Mouse (Mus musculus) testis, adult 2 months (tissue): ENCODE measurements around the gene Arhgap33. TPM values are rescaled to one million over a fixed set of nuclear protein-coding genes. Genes with fewer than 3 reads are reported as not detected.

Experiments
- H3K27ac ChIP-seq: fragments of 200-500 bp; 2 replicates; pipeline ENCODE4 v1.5.1; 2012; ENCODE audit warnings: low read depth, low read length; ENCODE audit not compliant: control insufficient read depth, insufficient read depth
- H3K27me3 ChIP-seq: fragments of 200-500 bp; 2 replicates; pipeline ENCODE4 v1.6.1; 2012; ENCODE audit warnings: mild to moderate bottlenecking, low read length, moderate library complexity; ENCODE audit not compliant: control insufficient read depth, insufficient read depth
- H3K36me3 ChIP-seq: fragments of 200-500 bp; 2 replicates; pipeline ENCODE4 v1.6.1; 2012; ENCODE audit warnings: mild to moderate bottlenecking, low read length; ENCODE audit not compliant: control insufficient read depth, insufficient read depth
- H3K4me1 ChIP-seq: fragments of 200-500 bp; 2 replicates; pipeline ENCODE4 v1.6.1; 2012; ENCODE audit warnings: low read length; ENCODE audit not compliant: control insufficient read depth, insufficient read depth
- H3K4me3 ChIP-seq: fragments of 200-500 bp; 2 replicates; pipeline ENCODE4 v1.5.1; 2012; ENCODE audit warnings: low read depth, mild to moderate bottlenecking, low read length, moderate library complexity, mixed read lengths; ENCODE audit not compliant: control insufficient read depth
- CTCF ChIP-seq: fragments of 200-500 bp; IDR thresholded peaks from 2 replicates; pipeline ENCODE4 v1.5.1; 2012; ENCODE audit warnings: low read depth, mild to moderate bottlenecking, inconsistent platforms, low read length, moderate library complexity; ENCODE audit not compliant: control insufficient read depth, insufficient read depth, insufficient replicate concordance
- POLR2A ChIP-seq: fragments of 200-500 bp; IDR thresholded peaks from 2 replicates; pipeline ENCODE4 v1.6.1; 2012; ENCODE audit warnings: low read depth, mild to moderate bottlenecking, inconsistent platforms, low read length, moderate library complexity; ENCODE audit not compliant: control insufficient read depth
- polyA plus RNA-seq: library from polyadenylated mRNA; depleted of rRNA; stranded (reverse); fragments of >200 nt; gene quantifications from 2 replicates; pipeline ENCODE4 v1.2.3, GENCODE M21; 2012; rRNA removed

The Arhgap33 gene
- polyA plus RNA-seq: 136 TPM in 2 replicates

GRCm38 (mm10) chr7:30534633-30535577 is at the start of gene Arhgap33:
Gene Arhgap33, minus strand, starts transcription at chr7:30535060.
- Histone ChIP-seq H3K36me3 (peaks cover 3% of the 10 kb centered on the region), H3K27ac (peak within 1 kb of the TSS; percentile 91), H3K27me3 (no peaks in the 10 kb centered on the region), H3K4me1 (peaks cover 17% of the 10 kb centered on the region), H3K4me3 (peak within 1 kb of the TSS; percentile 95)
- no peak for TF ChIP-seq CTCF
- TF ChIP-seq POLR2A: 0 out of 2 replicates have a peak, but pooled peaks have one; percentile 35

- no peak for TF ChIP-seq POLR2A
- no peak for TF ChIP-seq CTCF
Measured at GRCm38 (mm10) chr7:30584339-30584738, 49.5 kb upstream of the Arhgap33 start.

GRCm38 (mm10) chr7:30581547-30581946 is 46.7 kb upstream of the Arhgap33 start:
- H3K4me1 ChIP-seq: peaks cover 2% of the 10 kb centered on the region
- no peak overlapping the region for H3K4me3 ChIP-seq
- no peaks in the 10 kb centered on the region for H3K27me3 ChIP-seq
- peaks cover 7% of the 10 kb centered on the region for H3K36me3 ChIP-seq
- H3K27ac ChIP-seq: no peak overlapping the region
- TF ChIP-seq CTCF: no peak
- no peak for TF ChIP-seq POLR2A

More at GRCm38 (mm10) chr7:30584339-30584738, 49.5 kb upstream of the Arhgap33 start:
- Histone ChIP-seq H3K27ac (no peak overlapping the region), H3K4me1 (peaks cover 13% of the 10 kb centered on the region), H3K4me3 (no peak overlapping the region), H3K27me3 (no peaks in the 10 kb centered on the region), H3K36me3 (no peaks in the 10 kb centered on the region; the same call in none of the 2 replicates)

- no peak overlapping the region for H3K4me3 ChIP-seq
- no peak for TF ChIP-seq CTCF
- no peak for TF ChIP-seq POLR2A
- H3K4me1 ChIP-seq: no peaks in the 10 kb centered on the region; the same call in 1 of the 2 replicates
- peaks cover 12% of the 10 kb centered on the region for H3K36me3 ChIP-seq
- H3K27me3 ChIP-seq: no peaks in the 10 kb centered on the region
- H3K27ac ChIP-seq: no peak overlapping the region
Measured at GRCm38 (mm10) chr7:30579950-30580349, 45.1 kb upstream of the Arhgap33 start.

- no peak overlapping the region for H3K4me3 ChIP-seq
Measured at GRCm38 (mm10) chr7:30572969-30573368, 38.1 kb upstream of the Arhgap33 start.

GRCm38 (mm10) chr7:30572389-30572788 is 37.5 kb upstream of the Arhgap33 start:
- Histone ChIP-seq H3K36me3 (peaks cover 20% of the 10 kb centered on the region), H3K4me3 (no peak overlapping the region), H3K27me3 (no peaks in the 10 kb centered on the region), H3K27ac (no peak overlapping the region), H3K4me1 (no peaks in the 10 kb centered on the region; the same call in none of the 2 replicates)
- TF ChIP-seq CTCF (no peak), POLR2A (no peak)

More at GRCm38 (mm10) chr7:30572969-30573368, 38.1 kb upstream of the Arhgap33 start:
- H3K27me3 ChIP-seq: no peaks in the 10 kb centered on the region
- peaks cover 20% of the 10 kb centered on the region for H3K36me3 ChIP-seq
- no peak overlapping the region for H3K27ac ChIP-seq
- TF ChIP-seq POLR2A (no peak), CTCF (no peak)
- no peaks in the 10 kb centered on the region; the same call in 1 of the 2 replicates for H3K4me1 ChIP-seq

- Histone ChIP-seq H3K4me1 (no peaks in the 10 kb centered on the region; the same call in 1 of the 2 replicates), H3K27me3 (no peaks in the 10 kb centered on the region), H3K27ac (no peak overlapping the region), H3K4me3 (no peak overlapping the region), H3K36me3 (peaks cover 7% of the 10 kb centered on the region)
- TF ChIP-seq POLR2A (no peak), CTCF (no peak)
Measured at GRCm38 (mm10) chr7:30567555-30567954, 32.7 kb upstream of the Arhgap33 start.
